Mouse (Mus musculus): ENCODE measurements around the gene Pmepa1.

GRCm38 (mm10) chr2:173232766-173233099 is 43.6 kb downstream of the Pmepa1 start:
- TF ChIP-seq CTCF (IDR thresholded peaks at IDR 0.05; ENCODE audit: low read depth, low read length) (no peak), POLR2A (IDR thresholded peaks at IDR 0.05; ENCODE audit: extremely low read depth, insufficient read depth, low read length) (no peak)

Data from liver, adult 2 months (tissue).